Mouse (Mus musculus) forelimb bud, embryonic 11.5 days (tissue): ENCODE measurements around the gene Mfsd11.
"Not testable (repeated sequence)": the region's sequence is repeated elsewhere in the genome, so short reads cannot be mapped to it uniquely, and the experiment has no call there.

Experiments used
- DNase-seq: peaks from one replicate; pipeline ENCODE4 v3.0.0-alpha.2; 2012; ENCODE audit warnings: low read depth, low spot score

Mfsd11 gene

GRCm38 (mm10) chr11:116821057-116821940, 30.9 kb upstream of the Mfsd11 start:
- no peak for DNase-seq

DNA sequence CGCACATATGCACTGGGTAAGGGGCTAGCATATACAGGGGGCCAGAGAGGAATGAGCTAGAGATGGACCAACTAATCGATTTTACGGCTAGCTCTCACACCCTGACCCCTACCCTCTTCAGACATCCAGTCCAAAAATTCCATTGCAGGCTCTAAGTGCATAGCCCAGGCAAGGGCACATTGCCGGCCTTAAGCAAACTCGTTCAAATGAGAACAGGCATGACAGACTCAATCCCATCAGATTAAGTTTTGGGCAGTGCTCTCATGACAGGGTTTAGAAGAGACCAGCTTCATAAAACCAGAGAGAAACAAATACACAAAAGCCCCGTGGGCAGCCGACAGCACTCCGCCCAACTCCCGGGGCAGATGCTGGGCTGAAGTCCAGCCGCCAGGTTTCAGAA, 30.0 kb upstream of the Mfsd11 start:
- no peak for DNase-seq

- DNase-seq: no peak
These were observed 29.6 kb upstream of the Mfsd11 start for GRCm38 (mm10) chr11:116822626-116823025.

- no peak for DNase-seq
These were observed 29.0 kb upstream of the Mfsd11 start for GRCm38 (mm10) chr11:116823255-116823654.

DNA sequence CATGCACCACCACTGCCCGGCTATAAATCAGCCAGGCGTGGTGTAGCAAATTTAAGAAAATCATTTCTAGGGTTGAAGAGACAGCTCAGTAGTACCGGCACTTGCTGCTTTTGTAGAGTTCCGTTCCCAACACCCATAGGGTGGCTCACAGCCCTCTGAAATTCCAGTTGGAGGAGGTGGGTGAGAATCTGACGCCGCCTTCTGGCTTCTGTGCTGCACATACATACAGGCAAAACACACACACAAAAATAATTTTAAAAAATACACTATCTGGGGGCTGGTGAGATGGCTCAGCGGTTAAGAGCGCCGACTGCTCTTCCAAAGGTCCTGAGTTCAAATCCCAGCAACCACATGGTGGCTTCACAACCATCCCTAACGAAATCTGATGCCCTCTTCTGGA, 28.4 kb upstream of the Mfsd11 start:
- DNase-seq: not testable (repeated sequence)

GRCm38 (mm10) chr11:116825230-116825629, 27.0 kb upstream of the Mfsd11 start:
- no peak for DNase-seq

GRCm38 (mm10) chr11:116826550-116827504, 25.4 kb upstream of the Mfsd11 start:
- DNase-seq: no peak

DNA sequence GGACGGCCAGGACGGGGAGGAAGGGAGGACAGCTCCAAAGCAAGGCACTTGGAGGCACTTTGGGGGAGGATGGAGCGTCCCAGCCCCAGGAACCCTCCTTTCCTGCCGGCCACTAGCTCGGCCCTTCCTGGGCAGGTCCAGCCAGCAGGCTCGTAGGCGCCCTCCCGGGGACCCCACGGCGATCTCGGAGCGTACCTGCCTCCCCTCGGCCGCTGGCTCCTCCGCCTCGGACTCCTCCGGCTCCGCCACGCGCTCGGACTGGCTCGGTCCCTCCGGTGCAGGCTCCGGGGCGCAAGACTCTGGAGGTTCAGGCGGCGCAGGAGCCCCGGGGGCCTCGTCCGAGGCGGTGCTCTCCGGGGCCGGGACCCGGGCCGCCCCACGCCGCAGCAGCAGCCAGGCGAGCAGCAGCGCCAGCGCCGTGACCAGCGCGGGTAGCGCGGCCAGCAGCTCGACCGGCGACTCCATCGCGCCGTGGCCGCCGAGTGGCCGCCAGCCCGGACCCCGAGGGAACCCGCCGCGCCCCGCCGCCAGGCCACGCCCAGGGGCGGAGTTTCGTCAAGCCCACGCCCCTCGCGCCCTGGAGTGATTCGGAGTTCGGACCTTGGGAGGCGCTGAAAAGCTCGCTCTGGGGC, 24.6 kb upstream of the Mfsd11 start, which contains the start of gene Mxra7:
Mxra7 (minus strand) TSS at position 513 of the 632 bp plus-strand sequence.
- DNase-seq: no peak

GRCm38 (mm10) chr11:116832172-116832685, 20.0 kb upstream of the Mfsd11 start:
- no peak for DNase-seq

GRCm38 (mm10) chr11:116834954-116835353, 17.3 kb upstream of the Mfsd11 start:
- no peak for DNase-seq

DNA sequence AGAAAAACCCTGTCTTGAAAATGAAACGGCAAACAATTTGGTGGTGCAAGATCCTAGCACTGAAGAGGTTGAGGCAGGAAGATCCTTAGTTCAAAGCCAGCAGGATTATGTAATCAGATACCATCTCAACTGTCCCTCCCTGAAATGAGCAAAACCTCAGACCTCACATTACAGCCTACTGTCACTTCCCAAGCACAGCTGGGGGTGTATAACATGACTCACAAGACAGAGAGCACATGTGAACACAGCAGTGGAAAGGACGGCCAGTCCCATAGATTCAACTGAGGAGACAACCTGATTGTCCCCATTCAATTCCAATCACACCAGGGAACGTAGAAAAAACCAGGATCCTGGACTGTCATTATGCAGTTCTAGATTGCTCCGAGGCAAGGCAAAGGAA, 16.0 kb upstream of the Mfsd11 start:
- no peak for DNase-seq

DNA sequence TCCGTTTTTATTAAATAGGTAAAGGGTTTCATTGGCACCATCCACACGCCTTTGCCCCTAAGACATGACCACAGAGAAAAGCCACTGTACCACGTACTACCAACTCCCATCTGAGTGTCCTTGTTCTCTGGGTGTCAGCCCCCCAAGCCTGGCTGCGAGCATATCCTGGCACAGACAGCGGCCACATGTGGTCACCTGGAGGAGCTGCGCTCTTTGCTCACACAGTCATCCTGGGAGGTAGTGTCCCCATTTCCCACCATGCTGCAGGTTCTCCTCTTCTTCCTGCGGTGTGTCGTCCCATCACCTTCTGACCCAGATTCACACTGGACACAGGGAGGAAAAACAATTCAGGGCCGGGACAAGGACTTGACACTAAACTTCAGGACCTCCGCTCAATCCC, 14.8 kb upstream of the Mfsd11 start:
- no peak for DNase-seq

DNA sequence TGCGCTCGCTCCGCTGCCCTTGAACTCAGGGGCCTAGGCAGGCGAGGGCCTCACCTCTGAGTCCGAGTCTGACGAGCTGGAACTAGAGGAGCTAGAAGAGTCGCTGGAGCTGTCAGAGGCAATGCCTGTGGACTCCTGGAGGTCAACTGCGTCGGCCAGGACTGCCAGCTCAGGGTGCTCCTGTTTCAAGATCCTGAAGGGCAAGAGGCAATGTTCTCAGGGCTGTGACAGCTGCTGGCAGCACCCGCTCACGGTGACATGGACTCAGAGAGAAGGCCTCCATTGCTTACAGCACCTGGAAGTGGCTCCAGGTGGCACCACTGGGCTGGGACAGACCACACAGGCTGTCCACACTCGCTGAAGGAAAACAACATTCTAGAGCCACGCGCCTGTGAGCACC, 13.3 kb upstream of the Mfsd11 start:
- no peak for DNase-seq

DNA sequence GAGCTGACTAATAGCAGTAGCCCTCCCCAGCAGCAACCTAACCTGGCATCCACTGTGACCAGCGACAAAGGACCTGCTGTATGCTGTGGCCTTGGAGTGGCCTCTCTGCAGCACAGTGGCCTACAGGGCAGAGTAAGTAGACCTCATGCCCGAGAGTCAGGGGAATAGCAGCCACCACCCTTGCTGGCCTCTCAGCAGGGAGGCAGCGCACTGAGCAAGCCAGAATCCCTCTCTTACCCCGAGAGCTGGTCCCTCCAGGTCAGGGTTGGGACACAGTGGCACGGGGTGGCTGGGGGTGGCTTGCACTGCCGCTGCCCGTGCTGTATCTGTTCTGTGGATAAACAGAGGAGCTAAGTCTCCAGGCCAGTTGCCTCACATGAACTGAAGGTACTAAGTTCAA, 12.6 kb upstream of the Mfsd11 start:
- DNase-seq: no peak

- no peak for DNase-seq
These were observed 11.5 kb upstream of the Mfsd11 start for GRCm38 (mm10) chr11:116840748-116841147.

DNA sequence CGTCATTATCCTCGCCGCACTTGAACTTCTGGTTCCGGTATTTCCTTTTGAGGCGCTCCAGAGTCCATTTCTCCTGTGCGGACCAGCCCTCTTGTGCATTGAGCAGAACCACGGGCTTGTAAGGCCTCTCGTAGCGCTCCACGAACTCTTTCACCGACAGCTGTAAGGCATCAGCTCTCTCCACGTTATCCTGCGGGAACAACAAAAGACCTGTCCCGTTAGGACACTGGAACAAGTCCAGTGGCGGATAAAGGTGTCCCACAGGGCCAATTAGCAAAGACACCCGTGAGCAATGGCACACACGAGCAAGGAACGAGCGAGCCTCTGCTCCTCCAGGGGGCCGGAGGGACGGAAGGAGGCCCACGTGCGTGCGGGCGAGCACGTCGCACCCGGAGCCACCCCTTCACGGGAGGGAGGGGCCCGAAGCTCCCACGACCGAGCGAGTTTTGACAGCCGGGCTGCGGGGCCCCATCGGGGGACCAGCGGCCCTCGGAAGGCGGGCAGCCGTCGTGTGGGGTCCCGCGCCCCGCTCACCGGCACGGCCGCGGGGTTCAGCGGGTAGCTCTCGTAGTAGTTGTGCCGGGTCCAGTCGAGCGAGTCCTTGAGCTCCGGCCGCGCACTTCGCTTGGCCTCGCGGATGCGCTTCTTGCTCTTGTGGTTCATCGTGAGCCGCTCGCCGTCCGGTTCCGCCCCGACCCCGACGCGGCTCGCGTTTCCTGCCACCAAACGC, 9.5 kb upstream of the Mfsd11 start:
- no peak for DNase-seq

DNA sequence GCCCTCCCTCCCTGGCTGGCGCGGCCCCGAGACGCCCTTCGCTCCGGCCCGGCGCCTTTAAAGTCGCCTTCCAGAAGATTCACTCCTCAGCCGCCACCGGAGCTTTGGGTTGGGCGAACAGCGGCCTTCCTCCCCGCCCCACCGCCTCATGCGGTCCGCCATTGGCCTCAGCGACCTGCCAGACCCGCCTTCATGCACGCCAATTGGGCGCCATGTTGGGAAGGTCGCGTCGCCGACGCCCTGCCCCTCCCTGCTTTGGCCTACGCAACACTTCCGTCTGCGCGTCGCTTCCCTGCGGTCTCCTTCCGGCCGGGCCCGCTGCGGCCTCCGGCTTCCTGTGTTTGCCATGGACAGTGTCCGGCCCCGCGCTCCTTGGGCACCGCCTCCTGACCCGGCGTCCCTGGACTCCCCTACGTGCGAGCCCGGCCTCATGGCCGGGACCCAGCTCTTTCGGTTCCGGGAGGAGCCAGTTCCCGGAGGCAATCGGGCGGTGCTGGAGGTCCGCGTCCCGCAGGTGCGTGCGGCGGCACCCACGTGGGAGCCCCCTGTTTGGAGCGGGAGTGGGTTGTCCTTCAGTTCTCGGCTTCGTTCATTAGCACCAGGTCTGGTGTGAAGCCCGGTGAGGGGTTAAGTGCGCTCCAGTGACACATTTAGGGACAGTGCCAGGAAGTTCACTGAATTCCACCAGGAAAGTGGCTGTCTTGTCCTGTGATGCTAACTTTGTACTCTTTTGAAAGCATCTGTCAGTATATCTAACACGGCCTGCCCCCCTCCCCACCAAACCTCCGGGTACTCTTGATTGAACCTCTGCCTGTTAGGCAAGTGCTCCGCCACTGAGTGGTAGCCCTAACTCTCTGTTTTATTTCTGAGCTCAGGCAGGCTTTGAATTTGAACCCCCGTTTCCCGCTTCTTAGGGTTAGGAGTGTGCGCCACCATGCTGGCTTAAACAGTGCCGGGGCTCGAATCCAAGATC, 8.7 kb upstream of the Mfsd11 start, which contains the start of the genes Mettl23 and Jmjd6:
Mettl23 (plus strand) TSS at position 18 of the 973 bp plus-strand sequence.
Jmjd6 (minus strand) TSS at position 189 of the 973 bp plus-strand sequence.
- peak; percentile 98 for DNase-seq

DNA sequence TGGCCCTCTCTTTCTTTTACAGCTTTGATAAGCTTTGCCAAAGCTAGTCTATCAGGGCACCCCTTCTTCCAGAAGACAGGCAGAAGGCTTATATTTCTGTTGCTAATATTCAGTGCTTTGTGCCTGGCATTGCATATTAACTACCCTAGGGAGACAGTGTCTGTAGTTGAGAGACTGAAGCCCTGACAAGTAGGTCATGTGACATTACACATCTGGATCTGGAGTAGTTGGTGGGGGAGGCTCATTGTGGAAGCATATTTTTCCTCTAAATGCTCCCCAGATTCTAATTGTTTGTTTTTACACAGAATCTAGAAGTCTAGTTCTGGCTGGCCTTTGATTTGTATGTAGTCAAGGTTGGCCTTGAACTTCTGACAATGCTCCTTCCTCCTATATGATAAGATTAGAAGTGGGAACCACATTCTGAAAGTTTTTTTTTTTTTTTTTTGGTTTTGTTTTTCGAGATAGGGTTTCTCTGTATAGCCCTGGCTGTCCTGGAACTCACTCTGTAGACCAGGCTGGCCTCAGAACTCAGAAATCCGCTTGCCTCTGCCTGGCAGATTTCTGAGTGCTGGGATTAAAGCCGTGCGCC, 5.6 kb upstream of the Mfsd11 start:
- no peak for DNase-seq
